ENCODE assay signal across 8 mouse cellular contexts in the genomic region with DNA sequence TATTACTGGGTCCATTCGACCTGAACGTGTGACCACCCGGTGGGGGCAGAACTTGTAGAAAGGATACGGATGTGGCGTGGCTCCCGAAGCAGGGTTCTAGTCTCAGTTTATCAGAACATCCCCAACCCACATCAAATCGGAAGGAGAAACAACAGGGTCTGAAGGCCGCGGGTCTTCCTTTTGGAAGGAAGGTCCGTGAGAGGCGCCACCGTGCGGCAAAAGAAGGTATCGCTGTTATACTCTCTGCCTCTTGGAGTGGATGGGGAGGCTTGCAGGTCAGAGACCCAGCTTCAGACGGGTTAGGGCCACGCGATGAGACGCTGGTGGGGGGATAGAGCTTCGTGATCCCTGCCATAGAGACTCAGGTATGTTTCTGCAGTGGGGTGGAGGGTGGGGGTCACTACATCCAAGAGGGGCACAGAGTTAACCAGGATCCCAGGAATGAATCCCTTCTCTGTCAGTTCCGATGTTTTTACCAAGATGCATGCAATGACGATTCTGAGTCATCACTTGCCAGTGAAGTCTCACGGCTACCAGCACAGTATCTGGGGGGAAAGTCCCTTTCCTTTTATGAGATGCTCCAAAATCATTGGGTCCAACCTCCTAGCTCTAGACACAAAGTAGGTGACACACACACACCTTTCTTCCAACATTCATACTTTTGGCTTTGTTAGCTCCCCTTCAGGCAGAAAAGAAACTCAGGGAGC. TPM values are rescaled to one million over a fixed set of nuclear protein-coding genes. Genes with fewer than 3 reads are reported as not detected.
DNase-seq lines count a peak whose midpoint lies in the region; ATAC-seq and TF ChIP-seq lines count a peak whose summit lies in the region.

No protein-coding gene starts in this region.

- peak; percentile 81 for TF ChIP-seq CTCF in liver, postnatal 0 days (IDR thresholded peaks at IDR 0.05; ENCODE audit: low read depth)

- H3K36me3 ChIP-seq in forebrain, embryonic 14.5 days (ENCODE audit: control insufficient read depth, insufficient read depth, low read length), result no peaks in the 10 kb centered on the region
- no peaks in the 10 kb centered on the region for H3K36me3 ChIP-seq in liver, postnatal 0 days (replicated peaks; ENCODE audit: insufficient read depth, low read length)

- WGBS in forebrain, embryonic 14.5 days, result 24% methylated on average over 22 of the region's 22 CpGs
- 25% methylated on average over 22 of the region's 22 CpGs for WGBS in liver, postnatal 0 days (ENCODE audit: insufficient replicate concordance)

- H3K9me3 ChIP-seq in forebrain, embryonic 14.5 days (replicated peaks; ENCODE audit: control insufficient read depth, low read length), result no peaks in the 10 kb centered on the region
- H3K9me3 ChIP-seq in liver, postnatal 0 days (ENCODE audit: low read length), result no peaks in the 10 kb centered on the region

- no peaks in the 10 kb centered on the region for H3K27me3 ChIP-seq in forebrain, embryonic 14.5 days (replicated peaks; ENCODE audit: control insufficient read depth, insufficient read depth, low read length)
- 0 out of 2 replicates have a peak, but pooled peaks cover 4% of the 10 kb centered on the region for H3K27me3 ChIP-seq in liver, postnatal 0 days (ENCODE audit: insufficient read depth, low read length)

- no peak overlapping the region for H3K4me3 ChIP-seq in forebrain, embryonic 14.5 days (ENCODE audit: low read depth, low read length)
- no peak overlapping the region for H3K4me3 ChIP-seq in liver, postnatal 0 days (ENCODE audit: low read depth, low read length)

- no peak for TF ChIP-seq EP300 in liver, postnatal 0 days (IDR thresholded peaks at IDR 0.05; ENCODE audit: low read depth)

- ATAC-seq in forebrain, embryonic 14.5 days, result no peak
- no peak for ATAC-seq in liver, postnatal 0 days

- H3K27ac ChIP-seq in forebrain, embryonic 14.5 days (ENCODE audit: low read depth, low read length), result no peak overlapping the region
- no peak overlapping the region for H3K27ac ChIP-seq in liver, postnatal 0 days (ENCODE audit: low read depth)

- H3K9ac ChIP-seq in forebrain, embryonic 14.5 days (ENCODE audit: low read length), result no peak overlapping the region
- H3K9ac ChIP-seq in liver, postnatal 0 days (replicated peaks), result no peak overlapping the region

- H3K4me1 ChIP-seq in forebrain, embryonic 14.5 days (ENCODE audit: control insufficient read depth, insufficient read depth, low read length), result 0 out of 2 replicates have a peak, but pooled peaks cover 2% of the 10 kb centered on the region
- peaks cover 4% of the 10 kb centered on the region for H3K4me1 ChIP-seq in liver, postnatal 0 days (ENCODE audit: insufficient read depth)

- DNase-seq in 3134 (ENCODE audit: extremely low read depth, insufficient read length, low spot score) (peak; percentile 67), adipocyte (ENCODE audit: low spot score) (no peak)
- peak; percentile 81 for DNase-seq in CD4-positive, CD25-positive, alpha-beta regulatory T cell, adult 2 months (ENCODE audit: low read depth, low spot score)
- peak; percentile 60 for DNase-seq in c-Kit-positive CD71-negative TER-119-negative erythroid progenitor cells, embryonic 14.5 days (ENCODE audit: low read depth)
- DNase-seq in forebrain, embryonic 14.5 days (ENCODE audit: low spot score), result peak; percentile 68
- DNase-seq in kidney, adult 18-20 months, result peak; percentile 74
- peak; percentile 78 for DNase-seq in liver, postnatal 0 days
- peak; percentile 72 for DNase-seq in ovary, postnatal 14 days (ENCODE audit: low spot score)

- H3K4me2 ChIP-seq in forebrain, embryonic 14.5 days (ENCODE audit: low read length), result no peak overlapping the region
- 0 out of 2 replicates have a peak overlapping the region, but pooled peaks have one; percentile 42 for H3K4me2 ChIP-seq in liver, postnatal 0 days (ENCODE audit: low read depth, low read length)

RNA-seq across cellular contexts. Expression of a gene that starts 17.2 kb away (rescaled TPM):
- 44.2 and 47.1 TPM in 2 replicates for polyA plus RNA-seq in forebrain, embryonic 14.5 days (2014; fragmentation: Nextera tagmentation; extraction: Ambion mirVana)
- polyA plus RNA-seq in liver, postnatal 0 days (2015; fragmentation: Nextera tagmentation; extraction: Ambion mirVana), result 21.7 and 22.5 TPM in 2 replicates

RNA-seq across cellular contexts. Expression of a gene that starts 34.3 kb away (rescaled TPM):
- polyA plus RNA-seq in forebrain, embryonic 14.5 days (2014; fragmentation: Nextera tagmentation; extraction: Ambion mirVana), result 0.23 TPM in 1 of 2 replicates, not detected in the other
- 3.8 and 4.0 TPM in 2 replicates for polyA plus RNA-seq in liver, postnatal 0 days (2015; fragmentation: Nextera tagmentation; extraction: Ambion mirVana)

RNA-seq across cellular contexts. Expression of a gene that starts 55.3 kb away (rescaled TPM):
- polyA plus RNA-seq in forebrain, embryonic 14.5 days (2014; fragmentation: Nextera tagmentation; extraction: Ambion mirVana), result 176 and 191 TPM in 2 replicates
- 14.4 and 17.0 TPM in 2 replicates for polyA plus RNA-seq in liver, postnatal 0 days (2015; fragmentation: Nextera tagmentation; extraction: Ambion mirVana)
